Mouse (Mus musculus) embryo, embryonic 9.5 days (tissue): ENCODE results near the gene Lrrc2.
A peak's percentile ranks its signal among the peaks of the same experiment; 100 is the strongest.

Experiments used
- DNase-seq: peaks from one replicate; pipeline ENCODE4 v3.0.0-alpha.2; 2017; ENCODE audit errors: extremely low spot score

The Lrrc2 gene

DNA sequence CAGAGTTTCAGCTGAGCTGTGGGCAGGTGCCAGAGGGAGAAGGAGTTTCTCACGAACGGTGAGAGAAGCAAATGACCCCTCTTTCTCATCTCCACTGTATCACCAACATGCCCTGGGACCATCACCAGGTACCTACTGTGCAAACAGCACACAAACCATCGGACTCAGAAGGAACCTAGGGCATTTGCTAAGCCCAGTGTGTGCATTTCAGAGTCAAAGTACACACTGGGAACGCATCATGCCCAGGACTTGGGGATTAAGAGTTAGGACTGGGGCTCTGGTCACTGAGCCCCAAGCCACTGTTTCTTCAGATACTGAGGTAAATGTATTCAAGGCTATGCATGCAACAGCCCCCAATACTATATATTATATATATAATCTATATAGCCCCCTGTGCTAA is 36.0 kb downstream of the Lrrc2 start:
- no peak for DNase-seq

DNA sequence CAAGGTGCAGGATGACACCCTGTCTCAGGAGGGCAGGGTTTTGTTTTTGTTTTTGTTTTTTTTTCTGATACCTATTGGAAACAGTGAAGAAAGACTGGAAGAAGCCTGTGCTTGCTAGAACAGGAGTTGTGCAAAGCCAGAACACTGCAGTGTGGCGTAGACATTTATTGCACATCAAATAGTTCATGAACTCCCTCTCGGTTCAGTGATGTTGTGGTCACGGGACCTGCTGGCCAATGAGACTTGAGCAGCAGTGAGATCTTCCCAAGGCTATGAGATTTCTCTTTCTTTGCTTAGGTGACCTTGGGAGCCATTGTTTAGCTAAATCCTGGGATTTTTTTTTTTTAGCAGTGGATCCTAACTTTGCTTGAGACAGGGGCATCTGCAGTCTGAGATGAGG is 36.7 kb downstream of the Lrrc2 start:
- no peak for DNase-seq

DNA sequence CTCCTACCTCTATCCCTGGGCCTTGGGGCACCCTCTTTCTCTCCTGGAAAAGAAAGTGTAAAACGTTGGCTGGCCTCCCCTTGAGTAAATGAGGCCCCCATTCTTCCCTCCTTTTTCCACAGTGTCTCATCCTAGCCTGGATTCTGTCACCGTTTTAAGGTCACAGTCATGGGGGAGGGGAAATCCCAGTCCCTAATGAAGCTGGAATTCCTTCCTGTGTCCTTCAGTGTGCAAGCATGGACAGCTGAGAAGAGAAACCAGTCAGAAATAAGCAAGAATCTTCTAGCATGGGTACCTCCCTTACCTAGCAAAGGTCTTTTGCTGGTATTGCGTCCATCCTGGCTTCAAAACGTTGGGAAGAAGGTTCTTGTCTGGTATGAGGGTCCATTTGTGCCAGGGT is 37.8 kb downstream of the Lrrc2 start:
- DNase-seq: no peak

DNA sequence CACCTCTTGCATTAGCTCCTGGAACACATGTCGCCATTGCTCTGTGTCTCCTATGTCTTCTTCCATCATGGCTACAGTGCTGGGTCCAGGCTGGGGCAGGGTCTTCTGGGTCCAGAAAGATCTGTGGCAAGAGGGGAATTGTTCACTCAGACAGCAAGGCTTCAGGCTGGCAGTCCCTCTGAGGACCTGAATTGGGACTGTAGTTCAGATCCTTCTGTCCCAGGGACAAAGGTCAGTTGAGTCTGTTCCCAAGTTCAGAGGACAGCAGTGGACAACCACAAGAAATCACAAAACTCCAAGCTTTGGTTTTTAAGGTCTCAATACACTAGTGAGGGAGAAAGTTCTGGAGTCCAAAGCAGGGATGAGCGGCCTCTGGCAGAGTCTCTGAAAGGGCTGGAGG is 38.2 kb downstream of the Lrrc2 start:
- no peak for DNase-seq

DNA sequence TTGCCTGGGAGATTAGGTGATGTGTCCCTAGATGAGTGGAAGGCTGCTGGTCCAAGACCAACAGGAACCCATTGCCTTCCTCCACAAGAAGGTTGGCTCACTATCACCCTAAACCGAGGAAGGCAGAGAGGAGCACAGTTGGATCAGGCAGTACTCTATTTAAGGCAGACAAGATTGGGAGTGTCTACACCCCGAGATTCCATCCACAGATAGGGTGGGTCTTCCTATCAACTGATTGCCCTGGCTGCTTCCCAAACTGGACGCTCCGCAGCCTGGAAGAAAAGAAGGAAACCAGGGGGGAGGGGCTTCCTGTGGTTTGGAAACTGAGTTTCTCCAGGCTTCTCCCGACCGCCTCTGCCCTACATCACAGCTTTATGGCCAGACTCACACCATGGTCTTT is 38.9 kb downstream of the Lrrc2 start, which contains the start of gene Rtp3:
Gene Rtp3 (minus strand): TSS at position 380 of the 400 bp plus-strand sequence.
- DNase-seq: no peak

DNA sequence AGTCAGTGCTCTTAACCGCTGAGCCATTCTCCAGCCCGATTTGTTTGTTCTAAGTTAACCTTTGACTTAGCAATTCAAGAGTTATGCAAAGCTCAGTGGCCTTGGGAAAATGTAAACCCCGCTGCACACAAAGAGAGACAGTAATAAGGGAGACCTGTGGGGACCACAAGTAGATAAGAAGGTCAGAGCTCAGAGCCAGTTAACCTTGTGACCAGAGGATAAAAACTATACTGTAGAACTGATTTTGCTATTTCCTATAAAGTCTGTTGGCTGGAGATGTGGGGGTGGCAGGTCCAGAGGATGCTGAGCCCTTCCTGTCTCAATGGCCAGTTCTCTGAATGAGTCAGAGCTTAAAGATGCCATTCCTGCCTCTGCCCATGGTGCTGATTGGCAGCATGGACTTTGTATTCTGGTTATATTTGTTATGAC is 42.0 kb downstream of the Lrrc2 start:
- DNase-seq: no peak

DNA sequence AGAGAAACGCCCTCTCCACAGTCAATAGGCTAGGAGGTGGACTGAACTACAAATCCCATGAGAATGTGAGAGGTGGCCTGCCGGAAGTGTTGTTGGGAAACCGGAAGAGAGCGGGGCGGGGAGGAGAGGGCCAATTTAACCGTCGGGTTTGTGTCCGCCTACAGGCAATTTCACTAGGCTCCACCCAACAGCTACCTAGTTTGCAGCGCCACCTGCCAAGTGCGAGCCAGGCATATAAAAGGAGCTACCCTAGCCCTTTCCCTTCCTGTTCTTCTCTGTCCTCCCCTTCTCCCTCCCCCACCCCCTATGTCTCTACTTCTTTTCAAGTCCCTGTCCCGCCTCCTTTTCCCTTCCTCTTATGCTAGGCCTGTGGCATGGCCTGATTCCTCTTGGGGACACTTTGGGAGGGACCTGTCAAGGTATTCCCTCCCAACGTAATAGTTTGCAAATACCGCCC is 43.4 kb downstream of the Lrrc2 start:
- peak; percentile 84 for DNase-seq

DNA sequence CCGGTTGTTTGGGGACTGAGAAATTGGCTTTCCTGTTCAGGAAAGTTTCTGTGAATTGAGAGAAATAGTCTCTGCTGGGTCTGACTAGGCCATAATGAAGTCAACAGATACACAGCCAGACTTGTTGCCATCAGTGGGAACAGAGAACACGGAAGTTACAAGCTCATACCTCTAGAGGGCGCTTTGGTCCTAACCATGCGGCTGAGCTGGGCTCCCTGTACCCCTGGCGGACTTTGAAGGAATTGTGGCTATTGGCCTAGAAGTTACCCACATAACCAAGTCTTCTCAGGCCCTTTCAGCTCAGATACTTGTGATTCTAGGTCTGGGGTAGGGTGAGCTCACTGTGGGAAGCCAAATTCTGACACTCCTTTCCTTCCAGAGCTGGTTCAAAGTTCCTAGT is 45.9 kb downstream of the Lrrc2 start:
- DNase-seq: peak; percentile 75

DNA sequence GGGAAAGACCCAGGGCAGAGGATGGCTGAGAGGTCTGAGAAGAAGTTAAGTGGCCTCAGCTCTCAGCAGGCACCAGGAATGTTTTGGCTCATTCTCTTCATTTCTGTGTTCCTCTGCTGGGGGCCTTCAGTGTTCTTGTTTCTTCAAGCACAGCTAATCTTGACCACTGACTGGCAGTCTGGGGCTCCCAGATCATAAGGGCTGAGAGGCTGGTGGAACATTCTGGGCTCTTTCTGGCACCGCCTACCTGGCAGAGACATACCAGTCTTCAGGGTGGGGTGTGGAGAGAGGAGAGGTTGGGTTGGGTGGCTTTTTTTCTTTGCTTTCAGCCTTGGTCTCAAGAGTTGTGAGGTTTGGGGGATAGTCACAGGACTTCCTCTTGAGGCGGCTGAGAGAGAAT is 47.7 kb downstream of the Lrrc2 start:
- DNase-seq: no peak

DNA sequence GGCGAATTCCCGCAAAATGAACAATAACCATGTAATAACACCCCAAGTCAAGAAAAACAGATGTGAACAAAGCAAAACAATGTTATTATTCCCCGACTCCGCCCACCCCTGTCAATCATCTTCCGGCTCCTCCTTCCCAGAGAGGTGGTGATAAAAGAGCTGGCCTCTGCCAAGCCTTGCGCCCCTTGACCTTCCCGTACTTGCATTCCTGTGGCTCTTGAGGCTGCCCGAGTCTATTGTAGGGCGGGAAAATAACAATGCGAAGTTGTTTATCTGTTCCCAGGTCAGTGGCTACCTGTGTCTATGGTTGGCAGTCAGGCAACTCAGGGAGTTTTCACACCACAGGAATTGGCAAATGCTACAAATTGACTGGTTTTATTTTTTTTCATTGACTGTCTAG is 48.5 kb downstream of the Lrrc2 start:
- DNase-seq: no peak

DNA sequence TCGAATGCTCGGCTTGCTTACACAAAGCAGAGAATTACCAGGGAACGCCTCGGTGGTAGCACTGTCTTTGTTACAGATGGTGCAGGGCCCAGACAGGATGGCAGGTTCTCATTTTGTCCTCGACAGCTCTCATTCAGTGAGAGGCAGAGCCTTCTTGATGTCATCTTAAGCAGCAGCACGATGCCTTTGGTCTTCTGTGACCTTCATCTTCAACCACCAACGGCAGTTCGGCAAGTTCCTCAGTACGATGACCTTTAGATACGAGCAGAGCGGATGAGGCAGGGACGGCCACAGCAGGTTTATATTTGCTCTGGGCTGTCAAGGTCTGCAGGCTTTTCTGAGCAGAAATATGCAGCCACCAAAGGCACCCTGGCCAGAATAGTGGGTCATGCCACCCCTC is 50.3 kb downstream of the Lrrc2 start:
- no peak for DNase-seq

DNA sequence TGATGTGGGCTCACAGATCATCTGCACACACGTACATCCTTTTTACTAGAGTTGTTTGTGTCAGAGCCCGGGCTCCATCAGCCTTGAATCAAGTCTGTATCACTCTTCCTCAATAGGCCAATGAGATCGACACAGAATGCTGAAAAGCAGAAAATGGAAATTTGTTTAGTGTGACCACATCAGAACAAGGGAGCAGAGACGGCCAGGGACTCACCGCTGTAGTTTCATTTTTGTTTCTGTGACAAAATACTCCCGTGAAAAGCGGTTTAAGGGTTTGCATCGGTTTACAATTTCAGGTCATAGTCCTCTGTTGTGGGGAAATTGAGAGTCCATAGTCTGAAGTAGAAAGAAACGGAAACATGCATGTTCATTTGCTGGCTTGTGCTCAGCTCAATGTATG is 51.9 kb downstream of the Lrrc2 start:
- no peak for DNase-seq

DNA sequence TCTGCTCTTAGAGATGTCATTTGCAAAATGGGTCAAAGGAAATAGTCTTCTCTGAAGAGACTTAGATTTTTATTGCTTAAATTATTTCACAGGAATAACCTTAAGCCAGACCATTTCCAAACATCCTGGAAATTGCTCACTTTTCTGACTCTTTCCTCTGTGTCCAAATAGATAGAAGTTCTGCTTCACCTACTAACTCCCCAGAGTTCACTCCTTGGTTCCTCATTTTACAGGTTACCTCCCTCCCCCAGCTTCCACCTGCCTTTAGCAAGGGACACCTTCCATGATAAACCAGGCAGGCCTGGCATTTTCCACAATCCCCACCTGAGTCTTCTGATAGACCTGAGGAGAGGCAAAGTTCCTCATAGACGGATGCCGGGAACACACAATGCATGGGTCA is 55.2 kb downstream of the Lrrc2 start:
- DNase-seq: no peak

DNA sequence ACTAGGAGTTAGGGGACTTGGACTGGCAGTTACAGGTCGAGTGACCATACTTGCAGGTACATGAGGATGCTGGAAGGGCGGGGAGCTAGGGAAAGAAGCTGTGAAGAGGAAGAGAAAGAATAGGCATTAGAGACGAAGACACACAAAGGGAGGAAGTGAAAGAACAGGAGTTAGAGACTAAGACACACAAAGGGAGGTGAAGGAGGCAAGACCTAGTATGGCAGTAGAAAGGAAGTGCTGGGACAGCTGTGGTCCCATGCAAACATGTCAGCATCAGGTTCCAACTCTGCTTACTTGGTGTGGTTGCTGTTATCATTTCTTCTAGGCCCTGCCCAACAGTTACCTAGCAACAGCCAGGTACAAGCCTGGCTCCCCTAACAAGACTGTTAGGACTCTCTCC is 58.4 kb downstream of the Lrrc2 start:
- DNase-seq: no peak

DNA sequence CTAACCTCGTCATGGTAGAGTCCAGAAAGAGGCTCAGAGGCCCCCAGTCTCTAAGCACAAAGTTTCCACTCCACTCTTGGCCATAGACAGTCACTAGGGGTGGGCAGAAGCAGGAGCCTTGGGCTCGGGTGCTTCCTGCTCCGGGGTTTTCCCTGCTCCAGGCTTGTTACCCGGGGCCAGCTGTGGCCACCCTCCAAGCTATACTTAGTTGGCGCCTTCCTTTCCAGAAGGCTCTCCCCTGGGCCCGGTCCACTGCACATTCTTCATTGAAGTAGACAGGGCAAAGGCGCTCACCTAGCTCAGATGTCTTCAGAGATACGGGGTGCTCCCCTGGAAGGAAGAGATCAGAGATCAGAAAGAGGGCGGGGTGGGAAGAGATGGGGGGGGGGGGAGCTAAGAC is 60.2 kb downstream of the Lrrc2 start:
- DNase-seq: no peak

DNA sequence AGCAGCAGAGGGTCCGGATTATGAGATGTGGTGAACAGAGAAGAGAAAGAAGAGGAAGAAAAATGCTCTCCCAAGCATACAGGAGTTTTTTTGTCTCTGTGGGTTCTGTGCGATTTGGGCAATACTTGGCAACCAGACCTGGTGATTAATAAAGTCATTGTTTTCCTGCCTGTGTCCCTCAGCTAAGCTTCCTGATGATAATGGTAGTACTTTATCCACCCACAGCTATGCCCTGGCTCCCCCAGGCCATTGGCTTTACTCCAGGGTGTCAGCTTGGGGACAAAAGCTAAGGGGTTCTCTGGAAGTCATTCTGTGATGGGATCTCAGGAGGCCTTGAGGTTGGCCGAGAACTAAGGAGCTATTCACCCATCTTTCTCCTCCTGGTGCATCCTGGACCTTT is 60.7 kb downstream of the Lrrc2 start:
- DNase-seq: no peak

DNA sequence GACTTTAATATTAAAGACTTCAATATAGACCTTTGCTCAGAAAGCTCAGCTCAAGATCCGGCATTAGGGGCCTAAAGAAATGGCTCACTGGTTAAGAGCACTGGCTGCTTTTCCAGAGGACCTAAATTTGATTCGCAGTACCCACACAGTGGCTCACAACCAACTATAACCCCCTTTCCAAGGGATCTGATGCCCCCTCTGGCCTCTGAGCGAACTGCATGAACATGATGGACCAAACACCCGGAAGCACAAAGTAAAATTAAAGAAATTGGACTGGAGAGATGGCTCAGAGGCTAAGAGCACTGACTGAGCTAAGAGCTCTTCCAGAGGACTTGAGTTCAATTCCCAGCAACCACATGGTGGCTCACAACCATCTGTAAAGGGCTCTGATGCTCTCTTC is 64.3 kb downstream of the Lrrc2 start:
- DNase-seq: no peak

DNA sequence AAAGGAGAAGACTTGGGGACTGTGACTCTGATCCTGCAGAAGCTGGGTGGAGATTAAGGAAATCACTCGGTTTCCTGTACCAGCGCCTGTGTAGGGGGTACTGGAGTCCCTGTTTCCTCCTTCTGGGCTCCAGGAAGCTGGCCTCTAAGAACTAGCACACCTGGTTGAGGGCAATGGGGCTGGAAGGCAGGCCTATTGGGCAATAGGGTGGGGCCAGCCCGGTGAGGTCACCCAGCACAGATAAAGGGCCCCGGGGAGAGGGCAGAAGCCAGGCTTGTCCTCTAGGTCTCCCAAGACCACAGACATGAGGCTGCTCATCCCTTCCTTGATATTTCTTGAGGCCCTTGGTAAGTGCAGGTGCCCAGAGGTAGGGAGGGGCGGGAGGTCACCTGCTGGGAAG is 67.7 kb downstream of the Lrrc2 start, which contains the start of gene Ltf:
Gene Ltf (plus strand): TSS at position 250 of the 400 bp plus-strand sequence.
- no peak for DNase-seq

DNA sequence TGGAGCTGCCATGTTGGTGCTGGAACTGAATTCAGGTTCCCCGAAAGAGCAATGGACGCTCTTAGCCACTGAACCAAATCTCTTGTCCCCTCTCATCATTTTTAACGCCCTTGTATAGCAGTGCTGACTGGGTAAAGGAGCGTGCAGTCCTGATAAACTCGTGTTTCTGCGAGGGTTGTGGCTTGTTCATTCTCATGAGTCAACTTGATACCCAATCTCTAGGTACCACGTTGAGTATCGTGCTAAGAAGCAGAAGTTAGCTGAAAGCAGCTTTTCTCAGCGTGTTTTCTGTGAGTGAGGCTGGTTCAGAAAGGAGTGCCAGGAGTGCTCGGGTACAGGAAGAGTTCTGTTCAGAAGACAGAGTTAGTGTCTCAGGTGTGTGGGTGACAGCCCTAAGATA is 75.4 kb downstream of the Lrrc2 start:
- DNase-seq: no peak
